Mouse (Mus musculus) megakaryocyte, embryonic 14.5 days (primary cell): ENCODE measurements around the gene Ahnak2.

ENCODE experiments used
- FLI1 ChIP-seq: IDR thresholded peaks from 2 replicates; pipeline ENCODE4 v1.6.1; 2012; ENCODE audit warnings: low read length, inconsistent platforms, mixed read lengths
- GATA1 ChIP-seq: IDR thresholded peaks from 3 replicates; pipeline ENCODE4 v1.6.1; 2012; ENCODE audit warnings: mixed read lengths, low read length, inconsistent platforms, borderline replicate concordance

DNA sequence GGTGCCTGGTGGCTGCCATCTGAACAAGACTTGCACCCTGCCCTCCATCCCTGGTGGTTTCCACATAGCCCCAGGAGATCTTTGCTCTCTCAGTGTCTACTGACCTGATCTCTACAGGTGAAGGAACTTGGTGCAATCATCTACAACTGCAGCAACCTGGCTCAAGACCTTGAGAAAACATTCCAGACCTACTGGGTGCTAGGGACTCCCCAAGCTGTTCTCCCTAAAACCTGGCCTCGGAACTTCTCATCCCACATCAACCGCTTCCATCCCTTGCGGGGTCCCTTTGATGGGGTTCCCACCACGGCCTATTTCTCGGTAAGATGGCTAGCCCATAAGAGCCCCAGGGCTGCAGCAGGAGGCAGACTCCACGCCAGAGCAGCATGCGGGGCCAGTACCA, 35.9 kb downstream of the Ahnak2 start:
- TF ChIP-seq FLI1 = no peak
- no peak for TF ChIP-seq GATA1
